Mouse (Mus musculus) B cell, adult 67 days (primary cell): Measurements from ENCODE around the gene Ssh3. TPM values are rescaled to one million over a fixed set of nuclear protein-coding genes. Genes with fewer than 3 reads are reported as not detected.

ENCODE experiments used
- total RNA-seq, 2 experiments: library from RNA; stranded (reverse); gene quantifications; 4 replicates each; pipeline ENCODE4 v1.2.4; 2023

The Ssh3 gene
- 10 to 100 TPM; 32.2 to 32.4 TPM for total RNA-seq

GRCm38 (mm10) chr19:4268566-4269361 lies at the start of gene Ssh3:
Gene Ssh3, minus strand, starts transcription at chr19:4269180.

GRCm38 (mm10) chr19:4306190-4306577 lies 37.2 kb upstream of the Ssh3 start, which contains the start of gene Grk2:
Gene Grk2, minus strand, starts transcription at chr19:4306222.

GRCm38 (mm10) chr19:4282898-4283553 lies 14.0 kb upstream of the Ssh3 start, which contains the start of gene Ankrd13d:
Gene Ankrd13d, minus strand, starts transcription at chr19:4283137.

GRCm38 (mm10) chr19:4231253-4232185 lies 37.5 kb downstream of the Ssh3 start, which contains the start of gene Pold4:
Gene Pold4, plus strand, starts transcription at chr19:4231899.

GRCm38 (mm10) chr19:4214071-4214770 lies 54.8 kb downstream of the Ssh3 start, which contains the start of the genes Clcf1 and AC109138.7:
Gene Clcf1, plus strand, starts transcription at chr19:4214238.
Gene AC109138.7, plus strand, starts transcription at chr19:4214357.

Other genes with a start within 250 kb of the Ssh3 start
- 100 to 1,000 TPM; 131 to 150 TPM for gene Gstp1, start 231.2 kb downstream of the Ssh3 start, total RNA-seq
- gene Gstp2, start 223.2 kb downstream of the Ssh3 start, total RNA-seq, result 10 to 100 TPM; 11.4 to 26.4 TPM
- not detected for gene Gstp3, start 209.6 kb downstream of the Ssh3 start, total RNA-seq
- gene Cabp2, start 187.6 kb downstream of the Ssh3 start, total RNA-seq, result not detected
- 100 to 1,000 TPM; 114 to 121 TPM for gene Cdk2ap2, start 172.0 kb downstream of the Ssh3 start, total RNA-seq
- gene Pitpnm1, start 169.2 kb downstream of the Ssh3 start, total RNA-seq, result 100 to 1,000 TPM; 227 to 233 TPM
- gene Aip, start 143.3 kb downstream of the Ssh3 start, total RNA-seq, result 100 to 1,000 TPM; 101 to 110 TPM
- 1 to 10 TPM in 1 of 2 experiments, under 1 TPM in 1; 0.93 to 1.0 TPM for gene Gpr152, start 129.4 kb downstream of the Ssh3 start, total RNA-seq
- 1 to 10 TPM; 1.6 to 2.2 TPM for gene Cabp4, start 125.1 kb downstream of the Ssh3 start, total RNA-seq
- gene Coro1b, start 120.6 kb downstream of the Ssh3 start, total RNA-seq, result 100 to 1,000 TPM; 148 to 156 TPM
- gene Ptprcap, start 115.6 kb downstream of the Ssh3 start, total RNA-seq, result 100 to 1,000 TPM; 391 to 415 TPM
- gene Rps6kb2, start 105.8 kb downstream of the Ssh3 start, total RNA-seq, result 10 to 100 TPM; 47.4 to 56.4 TPM
- 100 to 1,000 TPM in 1 of 2 experiments, 10 to 100 TPM in 1; 89.2 to 117 TPM for gene Carns1, start 93.7 kb downstream of the Ssh3 start, total RNA-seq
- 100 to 1,000 TPM; 315 to 328 TPM for gene Tbc1d10c, start 77.9 kb downstream of the Ssh3 start, total RNA-seq
- 100 to 1,000 TPM; 431 to 450 TPM for gene Ppp1ca, start 77.1 kb downstream of the Ssh3 start, total RNA-seq
- gene Rad9a, start 67.5 kb downstream of the Ssh3 start, total RNA-seq, result 10 to 100 TPM; 65.9 to 73.4 TPM
- 100 to 1,000 TPM; 161 to 176 TPM for gene Clcf1, start 54.9 kb downstream of the Ssh3 start, total RNA-seq
- gene AC109138.7, start 54.8 kb downstream of the Ssh3 start, total RNA-seq, result not detected
- gene Pold4, start 37.3 kb downstream of the Ssh3 start, total RNA-seq, result 100 to 1,000 TPM; 198 to 208 TPM
- gene Ankrd13d, start 14.0 kb upstream of the Ssh3 start, total RNA-seq, result 10 to 100 TPM; 28.2 to 32.6 TPM
- gene Grk2, start 37.0 kb upstream of the Ssh3 start, total RNA-seq, result 100 to 1,000 TPM; 584 to 625 TPM
- 100 to 1,000 TPM; 257 to 283 TPM for gene Kdm2a, start 129.1 kb upstream of the Ssh3 start, total RNA-seq
- not detected for gene Rhod, start 170.3 kb upstream of the Ssh3 start, total RNA-seq
- gene Syt12, start 208.3 kb upstream of the Ssh3 start, total RNA-seq, result under 1 TPM in 1 of 2 experiments, not detected in 1; 0.15 TPM
- gene 2010003K11Rik, start 229.4 kb upstream of the Ssh3 start, total RNA-seq, result not detected
- gene Pcx, start 241.3 kb upstream of the Ssh3 start, total RNA-seq, result 1 to 10 TPM; 2.3 to 5.5 TPM